Mouse (Mus musculus) brown adipose tissue, adult 24 weeks (tissue): ENCODE results near the gene Ppp3ca. TPM values are rescaled to one million over a fixed set of nuclear protein-coding genes. Genes with fewer than 3 reads are reported as not detected.

ENCODE experiments used
- H3K27ac ChIP-seq: fragments of 200-500 bp; replicated peaks from 2 replicates; pipeline ENCODE4 v1.5.1; 2012; ENCODE audit warnings: low read depth, mild to moderate bottlenecking, low read length
- H3K4me1 ChIP-seq: fragments of 200-500 bp; 2 replicates; pipeline ENCODE4 v1.6.1; 2012; ENCODE audit warnings: low read length, mixed read lengths; ENCODE audit not compliant: control insufficient read depth, insufficient read depth, insufficient read length
- H3K4me3 ChIP-seq: fragments of 200-500 bp; 2 replicates; pipeline ENCODE4 v1.5.1; 2012; ENCODE audit warnings: low read depth, mild to moderate bottlenecking, low read length, moderate library complexity; ENCODE audit not compliant: insufficient read depth
- polyA plus RNA-seq: library from polyadenylated mRNA; stranded (reverse); fragments of >200 nt; gene quantifications from 2 replicates; pipeline ENCODE4 v1.2.4, GENCODE M21; 2012; ENCODE audit not compliant: missing spikeins, insufficient read depth, insufficient read length

Gene Ppp3ca
- polyA plus RNA-seq, 1 experiment: 29.3 TPM

GRCm38 (mm10) chr3:136945550-136945949 is 275.6 kb downstream of the Ppp3ca start:
- H3K4me1 ChIP-seq: no peaks in the 10 kb centered on the region
- no peak overlapping the region for H3K4me3 ChIP-seq
- no peak overlapping the region for H3K27ac ChIP-seq

- Histone ChIP-seq H3K4me1 (no peaks in the 10 kb centered on the region), H3K4me3 (no peak overlapping the region), H3K27ac (no peak overlapping the region)
These were observed 276.7 kb downstream of the Ppp3ca start for GRCm38 (mm10) chr3:136946662-136947061.

GRCm38 (mm10) chr3:136948142-136948541 is 278.2 kb downstream of the Ppp3ca start:
- H3K4me3 ChIP-seq: no peak overlapping the region
- no peaks in the 10 kb centered on the region for H3K4me1 ChIP-seq

GRCm38 (mm10) chr3:136951792-136952191 is 281.9 kb downstream of the Ppp3ca start:
- Histone ChIP-seq H3K27ac (no peak overlapping the region), H3K4me3 (no peak overlapping the region), H3K4me1 (no peaks in the 10 kb centered on the region)

More at GRCm38 (mm10) chr3:136948142-136948541, 278.2 kb downstream of the Ppp3ca start:
- H3K27ac ChIP-seq: no peak overlapping the region

GRCm38 (mm10) chr3:136952822-136953221 is 282.9 kb downstream of the Ppp3ca start:
- Histone ChIP-seq H3K4me1 (no peaks in the 10 kb centered on the region), H3K27ac (no peak overlapping the region)

GRCm38 (mm10) chr3:136955043-136955442 is 285.1 kb downstream of the Ppp3ca start:
- H3K4me3 ChIP-seq: no peak overlapping the region
- H3K4me1 ChIP-seq: no peaks in the 10 kb centered on the region
- H3K27ac ChIP-seq: no peak overlapping the region

More at GRCm38 (mm10) chr3:136952822-136953221, 282.9 kb downstream of the Ppp3ca start:
- no peak overlapping the region for H3K4me3 ChIP-seq

GRCm38 (mm10) chr3:136960314-136960713 is 290.4 kb downstream of the Ppp3ca start:
- H3K27ac ChIP-seq: no peak overlapping the region
- no peak overlapping the region for H3K4me3 ChIP-seq
- no peaks in the 10 kb centered on the region for H3K4me1 ChIP-seq

- H3K27ac ChIP-seq: no peak overlapping the region
- H3K4me3 ChIP-seq: no peak overlapping the region
- 0 out of 2 replicates have a peak, but pooled peaks cover 2% of the 10 kb centered on the region for H3K4me1 ChIP-seq
These were observed 296.9 kb downstream of the Ppp3ca start for GRCm38 (mm10) chr3:136966786-136967185.

GRCm38 (mm10) chr3:136967510-136967909 is 297.6 kb downstream of the Ppp3ca start:
- Histone ChIP-seq H3K27ac (no peak overlapping the region), H3K4me1 (0 out of 2 replicates have a peak, but pooled peaks cover 2% of the 10 kb centered on the region), H3K4me3 (no peak overlapping the region)

- no peak overlapping the region for H3K4me3 ChIP-seq
- H3K27ac ChIP-seq: no peak overlapping the region
- 0 out of 2 replicates have a peak, but pooled peaks cover 2% of the 10 kb centered on the region for H3K4me1 ChIP-seq
These were observed 299.9 kb downstream of the Ppp3ca start for GRCm38 (mm10) chr3:136969796-136970195.

GRCm38 (mm10) chr3:136977859-136978258 is 307.9 kb downstream of the Ppp3ca start:
- Histone ChIP-seq H3K4me1 (no peaks in the 10 kb centered on the region), H3K4me3 (no peak overlapping the region), H3K27ac (no peak overlapping the region)

GRCm38 (mm10) chr3:136980915-136981588 is 311.1 kb downstream of the Ppp3ca start:
- Histone ChIP-seq H3K4me3 (no peak overlapping the region), H3K27ac (no peak overlapping the region), H3K4me1 (no peaks in the 10 kb centered on the region)

- H3K4me1 ChIP-seq: no peaks in the 10 kb centered on the region
- H3K27ac ChIP-seq: no peak overlapping the region
- H3K4me3 ChIP-seq: no peak overlapping the region
These were observed 311.6 kb downstream of the Ppp3ca start for GRCm38 (mm10) chr3:136981589-136981924.

- no peak overlapping the region for H3K4me3 ChIP-seq
- H3K4me1 ChIP-seq: no peaks in the 10 kb centered on the region
These were observed 312.1 kb downstream of the Ppp3ca start for GRCm38 (mm10) chr3:136982021-136982420.

GRCm38 (mm10) chr3:136986096-136986881 is 316.4 kb downstream of the Ppp3ca start:
- H3K4me1 ChIP-seq: no peaks in the 10 kb centered on the region
- H3K4me3 ChIP-seq: no peak overlapping the region
- no peak overlapping the region for H3K27ac ChIP-seq

More at GRCm38 (mm10) chr3:136982021-136982420, 312.1 kb downstream of the Ppp3ca start:
- H3K27ac ChIP-seq: no peak overlapping the region
